Mouse (Mus musculus) mouse trophoblast stem cell (cell line): Measurements from ENCODE around the gene Gja3.
"Not testable (repeated sequence)": the region's sequence is repeated elsewhere in the genome, so short reads cannot be mapped to it uniquely, and the experiment has no call there.

Experiments used
- in situ Hi-C, 2 experiments: fragments of 300-500 bp; cut with MseI, MboI; formaldehyde crosslinking; loops; 2 replicates in 1 of 2; 3 replicates in 1 of 2; pipeline ENCODE4 v1.15.1; 2025

The Gja3 gene

GRCm38 (mm10) chr14:57057563-57058321, at the start of gene Gja3:
TSS of gene Gja3 (minus strand) at chr14:57058100.
- in situ Hi-C loops: loop anchor here (5.0 kb wide), 1 partner anchor 90 kb away; no protein-coding TSS in a partner anchor

GRCm38 (mm10) chr14:57107091-57107490, 49.2 kb upstream of the Gja3 start:
- in situ Hi-C loops: loop anchor here in 1 of 2 experiments (5.0 kb wide), 1 partner anchor 255 kb away; no protein-coding TSS in a partner anchor

GRCm38 (mm10) chr14:57105721-57106120, 47.8 kb upstream of the Gja3 start:
- in situ Hi-C loops: loop anchor here in 1 of 2 experiments (5.0 kb wide), 1 partner anchor 257 kb away; no protein-coding TSS in a partner anchor

GRCm38 (mm10) chr14:57105111-57105510, 47.2 kb upstream of the Gja3 start:
- in situ Hi-C loops: loop anchor here in 1 of 2 experiments (5.0 kb wide), 1 partner anchor 257 kb away; no protein-coding TSS in a partner anchor

- in situ Hi-C loops: loop anchor here in 1 of 2 experiments (5.0 kb wide), 1 partner anchor 258 kb away; no protein-coding TSS in a partner anchor
These were observed 46.5 kb upstream of the Gja3 start, which contains the start of gene Gjb2 for GRCm38 (mm10) chr14:57104106-57105023. TSS of gene Gjb2 (minus strand) at chr14:57104702.

- in situ Hi-C loops: no loop called here
These were observed 45.8 kb upstream of the Gja3 start for GRCm38 (mm10) chr14:57103711-57104105.

- in situ Hi-C loops: no loop called here
These were observed 45.2 kb upstream of the Gja3 start for GRCm38 (mm10) chr14:57103121-57103520.

- in situ Hi-C loops: no loop called here
These were observed 43.7 kb upstream of the Gja3 start for GRCm38 (mm10) chr14:57101623-57102022.

GRCm38 (mm10) chr14:57095855-57096254, 38.0 kb upstream of the Gja3 start:
- in situ Hi-C loops: no loop called here

GRCm38 (mm10) chr14:57093029-57093428, 35.1 kb upstream of the Gja3 start:
- in situ Hi-C loops: no loop called here

GRCm38 (mm10) chr14:57090001-57090400, 32.1 kb upstream of the Gja3 start:
- in situ Hi-C loops: no loop called here

- in situ Hi-C loops: no loop called here
These were observed 31.2 kb upstream of the Gja3 start for GRCm38 (mm10) chr14:57089107-57089506.

- in situ Hi-C loops: no loop called here
These were observed 26.3 kb upstream of the Gja3 start for GRCm38 (mm10) chr14:57084180-57084668.

- in situ Hi-C loops: no loop called here
These were observed 25.0 kb upstream of the Gja3 start for GRCm38 (mm10) chr14:57082863-57083262.

- in situ Hi-C loops: no loop called here
These were observed 17.6 kb upstream of the Gja3 start for GRCm38 (mm10) chr14:57075537-57075936.

- in situ Hi-C loops: not testable (repeated sequence)
These were observed 12.0 kb upstream of the Gja3 start for GRCm38 (mm10) chr14:57069906-57070305.

GRCm38 (mm10) chr14:57066053-57066452, 8.2 kb upstream of the Gja3 start:
- in situ Hi-C loops: no loop called here

- in situ Hi-C loops: not testable (repeated sequence)
These were observed 2.2 kb upstream of the Gja3 start for GRCm38 (mm10) chr14:57060052-57060451.

GRCm38 (mm10) chr14:57057204-57057562, 717 bp downstream of the Gja3 start:
- in situ Hi-C loops: loop anchor here (5.0 kb wide), 1 partner anchor 90 kb away; no protein-coding TSS in a partner anchor

- in situ Hi-C loops: no loop called here
These were observed 5.2 kb downstream of the Gja3 start for GRCm38 (mm10) chr14:57052713-57053112.

GRCm38 (mm10) chr14:57043863-57044262, 14.0 kb downstream of the Gja3 start:
- in situ Hi-C loops: no loop called here

- in situ Hi-C loops: no loop called here
These were observed 16.5 kb downstream of the Gja3 start for GRCm38 (mm10) chr14:57041439-57041838.
